Mouse (Mus musculus) cerebellum, postnatal 36 days (tissue): ENCODE data around the gene Saa1.

Experiments
- DNase-seq, 2 experiments: peaks; one replicate each; pipeline ENCODE4 v3.0.0; 2021 to 2022; ENCODE audit warnings: mixed read lengths in 2 of 2

Gene Saa1

GRCm38 (mm10) chr7:46716897-46717296 is 25.9 kb downstream of the Saa1 start:
- DNase-seq, result peak; percentile 27 to 38

- no peak for DNase-seq
Measured at GRCm38 (mm10) chr7:46715600-46715999, 27.2 kb downstream of the Saa1 start, which contains the start of gene Saa3. Gene Saa3, minus strand, starts transcription at chr7:46715700.

GRCm38 (mm10) chr7:46714518-46714917 is 28.3 kb downstream of the Saa1 start:
- peak; percentile 77 to 82 for DNase-seq

- no peak for DNase-seq
Measured at GRCm38 (mm10) chr7:46712250-46712649, 30.5 kb downstream of the Saa1 start.

GRCm38 (mm10) chr7:46710390-46710844 is 32.4 kb downstream of the Saa1 start, which contains the start of gene Saal1:
Gene Saal1, minus strand, starts transcription at chr7:46710680.
- peak; percentile 87 to 88 for DNase-seq

DNA sequence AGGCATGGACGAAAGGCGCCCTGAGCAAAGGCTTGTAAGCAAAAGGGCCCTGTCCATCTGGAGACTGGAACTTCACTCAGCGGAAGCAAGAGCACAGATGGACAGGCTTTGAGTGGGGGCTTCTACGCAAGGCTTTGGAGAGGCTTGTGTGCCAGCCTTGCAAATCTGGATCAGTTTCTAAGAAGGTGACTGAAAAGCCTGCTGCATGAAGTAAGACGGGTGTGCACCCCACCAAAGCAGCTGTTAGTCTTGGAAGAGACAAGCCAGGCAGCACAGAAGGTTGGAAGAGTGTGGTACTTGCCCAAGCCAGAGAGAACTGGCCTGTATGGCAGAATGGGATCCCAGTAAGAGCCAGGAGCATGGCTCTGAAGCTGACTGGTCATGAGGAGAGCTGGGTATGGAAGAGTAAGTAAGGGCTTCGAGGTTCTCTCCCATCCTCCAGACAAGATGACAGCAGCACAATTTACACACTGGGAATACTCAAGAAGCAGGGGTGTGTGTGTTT is 42.2 kb downstream of the Saa1 start:
- peak; percentile 37 to 45 for DNase-seq

GRCm38 (mm10) chr7:46696754-46697153 is 46.0 kb downstream of the Saa1 start:
- no peak for DNase-seq
